Mouse (Mus musculus) cerebellum, postnatal 10 days (tissue): Measurements from ENCODE around the gene Gsg1l2.

Experiments
- DNase-seq, 2 experiments: peaks; one replicate each; pipeline ENCODE4 v3.0.0; 2021; ENCODE audit warnings: mixed read lengths in 2 of 2

Gene Gsg1l2

GRCm38 (mm10) chr11:67774379-67774778 is at the start of gene Gsg1l2:
TSS of gene Gsg1l2 (plus strand) at chr11:67774608.
- DNase-seq, result peak; percentile 76 to 88

GRCm38 (mm10) chr11:67727095-67727494 is 47.3 kb upstream of the Gsg1l2 start:
- DNase-seq, result no peak

GRCm38 (mm10) chr11:67728726-67729125 is 45.7 kb upstream of the Gsg1l2 start:
- no peak for DNase-seq

- DNase-seq, result no peak
Observed at GRCm38 (mm10) chr11:67731056-67731455, 43.4 kb upstream of the Gsg1l2 start.

- DNase-seq, result peak; percentile 48 to 61
Observed at GRCm38 (mm10) chr11:67733726-67734125, 40.7 kb upstream of the Gsg1l2 start.

- no peak for DNase-seq
Observed at GRCm38 (mm10) chr11:67734597-67734996, 39.8 kb upstream of the Gsg1l2 start.

GRCm38 (mm10) chr11:67738345-67738744 is 36.1 kb upstream of the Gsg1l2 start:
- DNase-seq, result no peak

- DNase-seq, result no peak
Observed at GRCm38 (mm10) chr11:67738846-67739490, 35.4 kb upstream of the Gsg1l2 start.

GRCm38 (mm10) chr11:67741569-67741968 is 32.8 kb upstream of the Gsg1l2 start:
- no peak for DNase-seq

GRCm38 (mm10) chr11:67756287-67756686 is 18.1 kb upstream of the Gsg1l2 start:
- DNase-seq, result no peak

GRCm38 (mm10) chr11:67757373-67758167 is 16.8 kb upstream of the Gsg1l2 start:
- peak; percentile 45 to 46 for DNase-seq

GRCm38 (mm10) chr11:67771053-67771452 is 3.4 kb upstream of the Gsg1l2 start, which contains the start of gene Glp2r:
TSS of gene Glp2r (minus strand) at chr11:67771153.
- DNase-seq, result no peak

- DNase-seq, result peak in 1 of 2 experiments; percentile 29
Observed at GRCm38 (mm10) chr11:67771691-67772090, 2.7 kb upstream of the Gsg1l2 start.

GRCm38 (mm10) chr11:67772577-67772976 is 1.8 kb upstream of the Gsg1l2 start:
- DNase-seq, result peak; percentile 89

GRCm38 (mm10) chr11:67790182-67790581 is 15.8 kb downstream of the Gsg1l2 start:
- DNase-seq, result no peak

- peak; percentile 58 to 79 for DNase-seq
Observed at GRCm38 (mm10) chr11:67797931-67798330, 23.5 kb downstream of the Gsg1l2 start, which contains the start of gene Dhrs7c. TSS of gene Dhrs7c (plus strand) at chr11:67798187.

- DNase-seq, result no peak
Observed at GRCm38 (mm10) chr11:67800130-67800723, 25.8 kb downstream of the Gsg1l2 start.

- DNase-seq, result no peak
Observed at GRCm38 (mm10) chr11:67801169-67801568, 26.8 kb downstream of the Gsg1l2 start.

GRCm38 (mm10) chr11:67805538-67805937 is 31.1 kb downstream of the Gsg1l2 start:
- DNase-seq, result no peak

GRCm38 (mm10) chr11:67806832-67807597 is 32.6 kb downstream of the Gsg1l2 start:
- DNase-seq, result no peak

GRCm38 (mm10) chr11:67808051-67808450 is 33.6 kb downstream of the Gsg1l2 start:
- DNase-seq, result no peak

GRCm38 (mm10) chr11:67811535-67811934 is 37.1 kb downstream of the Gsg1l2 start:
- DNase-seq, result peak; percentile 69 to 73

- DNase-seq, result peak; percentile 76 to 79
Observed at GRCm38 (mm10) chr11:67819604-67820003, 45.2 kb downstream of the Gsg1l2 start.
